Mouse (Mus musculus) olfactory bulb, adult 2 months (tissue): ENCODE data around the gene Axin1. TPM values are rescaled to one million over a fixed set of nuclear protein-coding genes. Genes with fewer than 3 reads are reported as not detected.

Experiments
- H3K27ac ChIP-seq: fragments of 200-500 bp; 2 replicates; pipeline ENCODE4 v1.5.1; 2012; ENCODE audit warnings: low read depth, low read length; ENCODE audit not compliant: insufficient read depth
- H3K4me1 ChIP-seq: fragments of 200-500 bp; 2 replicates; pipeline ENCODE4 v1.6.1; 2012; ENCODE audit warnings: low read length; ENCODE audit not compliant: control insufficient read depth, insufficient read depth
- H3K4me3 ChIP-seq: fragments of 200-500 bp; 2 replicates; pipeline ENCODE4 v1.5.1; 2012; ENCODE audit warnings: mild to moderate bottlenecking, low read depth, low read length, moderate library complexity; ENCODE audit not compliant: insufficient read depth
- CTCF ChIP-seq: fragments of 200-500 bp; IDR thresholded peaks from 2 replicates; pipeline ENCODE4 v1.5.1; 2012; ENCODE audit warnings: low read depth, mild to moderate bottlenecking, low read length, moderate library complexity; ENCODE audit not compliant: insufficient read depth
- POLR2A ChIP-seq: fragments of 200-500 bp; IDR thresholded peaks from 2 replicates; pipeline ENCODE4 v1.6.1; 2012; ENCODE audit warnings: mild to moderate bottlenecking, low read depth, low read length, moderate library complexity; ENCODE audit not compliant: insufficient read depth
- WGBS: fragments of 180-500 bp; shearing (Covaris S2); methylation state at CpG from one replicate; pipeline ENCODE4 v1.1.7; 2018; 5-methylcytosine and 5-hydroxymethylcytosine counted together
- polyA plus RNA-seq: library from polyadenylated mRNA; stranded (reverse); fragments of >200 nt; gene quantifications from 2 replicates; pipeline ENCODE4 v1.2.4, GENCODE M21; 2012; ENCODE audit warnings: low replicate concordance; ENCODE audit not compliant: missing spikeins, insufficient read depth, insufficient read length

The Axin1 gene
- polyA plus RNA-seq, 1 experiment, result not detected

GRCm38 (mm10) chr17:26212681-26213080 is 74.2 kb downstream of the Axin1 start:
- WGBS, result 88% methylated on average over 11 of the region's 11 CpGs
- no peak overlapping the region for H3K27ac ChIP-seq
- no peaks in the 10 kb centered on the region for H3K4me1 ChIP-seq
- TF ChIP-seq POLR2A (no peak), CTCF (no peak)
- H3K4me3 ChIP-seq, result no peak overlapping the region

GRCm38 (mm10) chr17:26221508-26221907 is 83.0 kb downstream of the Axin1 start:
- WGBS, result 76% methylated on average over 2 of the region's 2 CpGs
- no peak overlapping the region for H3K27ac ChIP-seq
- no peak overlapping the region for H3K4me3 ChIP-seq
- no peaks in the 10 kb centered on the region for H3K4me1 ChIP-seq
- TF ChIP-seq POLR2A (no peak), CTCF (no peak)

- 85% methylated on average over 12 of the region's 12 CpGs for WGBS
- Histone ChIP-seq H3K27ac (no peak overlapping the region), H3K4me3 (no peak overlapping the region), H3K4me1 (no peaks in the 10 kb centered on the region)
- no peak for TF ChIP-seq POLR2A
These were observed 86.7 kb downstream of the Axin1 start for GRCm38 (mm10) chr17:26225150-26225549.

GRCm38 (mm10) chr17:26229776-26230175 is 91.3 kb downstream of the Axin1 start:
- TF ChIP-seq CTCF (no peak), POLR2A (no peak)
- H3K4me3 ChIP-seq, result no peak overlapping the region
- WGBS, result 95% methylated on average over 5 of the region's 5 CpGs
- no peaks in the 10 kb centered on the region for H3K4me1 ChIP-seq
- H3K27ac ChIP-seq, result no peak overlapping the region

- TF ChIP-seq POLR2A (no peak), CTCF (no peak)
- Histone ChIP-seq H3K4me1 (peaks cover 6% of the 10 kb centered on the region), H3K27ac (no peak overlapping the region), H3K4me3 (no peak overlapping the region)
- WGBS, result 89% methylated on average over 5 of the region's 5 CpGs
These were observed 92.7 kb downstream of the Axin1 start for GRCm38 (mm10) chr17:26231156-26231555.

- Histone ChIP-seq H3K27ac (no peak overlapping the region), H3K4me3 (no peak overlapping the region), H3K4me1 (peaks cover 9% of the 10 kb centered on the region)
- TF ChIP-seq POLR2A (no peak), CTCF (0 out of 2 replicates have a peak, but pooled peaks have one; percentile 17)
- WGBS, result 83% methylated on average over 8 of the region's 8 CpGs
These were observed 94.4 kb downstream of the Axin1 start for GRCm38 (mm10) chr17:26232863-26233262.

- WGBS, result 84% methylated on average over 8 of the region's 8 CpGs
- Histone ChIP-seq H3K4me1 (peaks cover 9% of the 10 kb centered on the region), H3K4me3 (no peak overlapping the region), H3K27ac (peak overlapping the region; percentile 12; the same call in 1 of the 2 replicates)
- TF ChIP-seq CTCF (no peak), POLR2A (no peak)
These were observed 95.9 kb downstream of the Axin1 start for GRCm38 (mm10) chr17:26234386-26234785.

GRCm38 (mm10) chr17:26235077-26235815 is 96.8 kb downstream of the Axin1 start:
- TF ChIP-seq POLR2A, result no peak
- no peak for TF ChIP-seq CTCF
- H3K4me3 ChIP-seq, result no peak overlapping the region
- H3K27ac ChIP-seq, result peak overlapping the region; percentile 94
- H3K4me1 ChIP-seq, result peaks cover 9% of the 10 kb centered on the region
- 29% methylated on average over 13 of the region's 13 CpGs for WGBS

GRCm38 (mm10) chr17:26237667-26238066 is 99.2 kb downstream of the Axin1 start:
- 89% methylated on average over 10 of the region's 10 CpGs for WGBS
- Histone ChIP-seq H3K27ac (no peak overlapping the region), H3K4me3 (no peak overlapping the region), H3K4me1 (peaks cover 11% of the 10 kb centered on the region)
- TF ChIP-seq POLR2A, result no peak
- TF ChIP-seq CTCF, result no peak

GRCm38 (mm10) chr17:26239551-26239950 is 101.1 kb downstream of the Axin1 start:
- no peak overlapping the region for H3K27ac ChIP-seq
- TF ChIP-seq POLR2A (no peak), CTCF (no peak)
- 39% methylated on average over 2 of the region's 2 CpGs for WGBS
- no peak overlapping the region for H3K4me3 ChIP-seq
- peaks cover 15% of the 10 kb centered on the region for H3K4me1 ChIP-seq
